Mouse (Mus musculus) heart, postnatal 4 days (tissue): ENCODE results near the gene Tesk1. TPM values are rescaled to one million over a fixed set of nuclear protein-coding genes. Genes with fewer than 3 reads are reported as not detected.

Source experiments
- DNase-seq: peaks from one replicate; pipeline ENCODE4 v3.0.0; 2021
- total RNA-seq, 2 experiments: library from RNA; stranded (reverse); gene quantifications; 2 replicates each; pipeline ENCODE4 v1.2.3; 2021

Gene Tesk1
- total RNA-seq = 10 to 100 TPM; 41.2 to 45.4 TPM

- no peak for DNase-seq
Measured at GRCm38 (mm10) chr4:43441639-43442038, at the start of gene Tesk1. Tesk1 (plus strand) TSS chr4:43441939.

GRCm38 (mm10) chr4:43394345-43394891 lies 47.3 kb upstream of the Tesk1 start:
- peak; percentile 80 for DNase-seq

- no peak for DNase-seq
Measured at GRCm38 (mm10) chr4:43395147-43395546, 46.6 kb upstream of the Tesk1 start.

GRCm38 (mm10) chr4:43395836-43396235 lies 45.9 kb upstream of the Tesk1 start:
- DNase-seq = no peak

GRCm38 (mm10) chr4:43396381-43396780 lies 45.4 kb upstream of the Tesk1 start:
- no peak for DNase-seq

GRCm38 (mm10) chr4:43398014-43398413 lies 43.7 kb upstream of the Tesk1 start:
- DNase-seq = no peak

- DNase-seq = peak; percentile 86
Measured at GRCm38 (mm10) chr4:43398829-43399331, 42.9 kb upstream of the Tesk1 start.

GRCm38 (mm10) chr4:43399391-43400131 lies 42.2 kb upstream of the Tesk1 start:
- DNase-seq = peak; percentile 69

GRCm38 (mm10) chr4:43400976-43401375 lies 40.8 kb upstream of the Tesk1 start:
- DNase-seq = no peak

- DNase-seq = no peak
Measured at GRCm38 (mm10) chr4:43401486-43401885, 40.3 kb upstream of the Tesk1 start.

GRCm38 (mm10) chr4:43402212-43402611 lies 39.5 kb upstream of the Tesk1 start:
- no peak for DNase-seq

- no peak for DNase-seq
Measured at GRCm38 (mm10) chr4:43404697-43405096, 37.0 kb upstream of the Tesk1 start.

GRCm38 (mm10) chr4:43406162-43406971 lies 35.4 kb upstream of the Tesk1 start:
- peak; percentile 88 for DNase-seq

- DNase-seq = no peak
Measured at GRCm38 (mm10) chr4:43407071-43407920, 34.4 kb upstream of the Tesk1 start.

GRCm38 (mm10) chr4:43414761-43415160 lies 27.0 kb upstream of the Tesk1 start:
- DNase-seq = no peak

GRCm38 (mm10) chr4:43415221-43416070 lies 26.3 kb upstream of the Tesk1 start:
- no peak for DNase-seq

GRCm38 (mm10) chr4:43416071-43416490 lies 25.7 kb upstream of the Tesk1 start:
- DNase-seq = no peak

GRCm38 (mm10) chr4:43417269-43418062 lies 24.3 kb upstream of the Tesk1 start:
- DNase-seq = no peak

GRCm38 (mm10) chr4:43418450-43418849 lies 23.3 kb upstream of the Tesk1 start:
- DNase-seq = no peak

GRCm38 (mm10) chr4:43418973-43419656 lies 22.6 kb upstream of the Tesk1 start:
- no peak for DNase-seq
